Mouse (Mus musculus) lung, embryonic 15.5 days (tissue): ENCODE data around the gene Cdhr3. TPM values are rescaled to one million over a fixed set of nuclear protein-coding genes. Genes with fewer than 3 reads are reported as not detected.

Experiments used
- ATAC-seq: fragments of 200-750 bp; cut with Nextera tagmentation; 2 replicates; pipeline ENCODE4 v1.8.0; 2017; ENCODE audit warnings: moderate number of reproducible peaks, borderline replicate concordance; ENCODE audit not compliant: low FRiP score, low TSS enrichment; ENCODE audit errors: extremely low read depth
- H3K27ac ChIP-seq: fragments of 300-500 bp; sonication (generic); 2 replicates; pipeline ENCODE4 v1.5.1; 2015; ENCODE audit warnings: moderate library complexity, mild to moderate bottlenecking, inconsistent platforms
- H3K27me3 ChIP-seq: fragments of 300-500 bp; sonication (generic); 2 replicates; pipeline ENCODE4 v1.6.1; 2015; ENCODE audit warnings: inconsistent platforms
- H3K36me3 ChIP-seq: fragments of 300-500 bp; sonication (generic); 2 replicates; pipeline ENCODE4 v1.6.1; 2015; ENCODE audit warnings: inconsistent platforms
- H3K4me1 ChIP-seq: fragments of 300-500 bp; sonication (generic); 2 replicates; pipeline ENCODE4 v1.6.1; 2015; ENCODE audit warnings: inconsistent platforms
- H3K4me2 ChIP-seq: fragments of 300-500 bp; sonication (generic); 2 replicates; pipeline ENCODE4 v1.6.1; 2015; ENCODE audit warnings: inconsistent platforms, mild to moderate bottlenecking, moderate library complexity
- H3K4me3 ChIP-seq: fragments of 300-500 bp; sonication (generic); 2 replicates; pipeline ENCODE4 v1.5.1; 2015; ENCODE audit warnings: mild to moderate bottlenecking, inconsistent platforms
- H3K9ac ChIP-seq: fragments of 300-500 bp; sonication (generic); 2 replicates; pipeline ENCODE4 v1.6.1; 2015; ENCODE audit warnings: inconsistent platforms
- H3K9me3 ChIP-seq: fragments of 300-500 bp; sonication (generic); 2 replicates; pipeline ENCODE4 v1.6.1; 2016; ENCODE audit warnings: inconsistent platforms
- WGBS: fragments of 180-500 bp; shearing (Covaris S2); methylation state at CpG from one replicate; pipeline ENCODE4 v1.1.7; 2015; 5-methylcytosine and 5-hydroxymethylcytosine counted together
- polyA plus RNA-seq: library from polyadenylated mRNA; unstranded; fragments of >200 nt; fragmentation: Nextera tagmentation; extraction: Ambion mirVana; gene quantifications from 2 replicates; pipeline ENCODE4 v1.2.1, GENCODE M21; 2015

The Cdhr3 gene
- polyA plus RNA-seq, 1 experiment from 2014 or later: 0.44 TPM

GRCm38 (mm10) chr12:33048391-33048790 is 44.3 kb downstream of the Cdhr3 start:
- WGBS: 78% methylated on average over 3 of the region's 3 CpGs
- Histone ChIP-seq H3K4me3 (no peak overlapping the region), H3K27me3 (no peaks in the 10 kb centered on the region), H3K4me2 (no peak overlapping the region), H3K9me3 (no peaks in the 10 kb centered on the region), H3K27ac (no peak overlapping the region), H3K4me1 (peaks cover 13% of the 10 kb centered on the region), H3K9ac (no peak overlapping the region), H3K36me3 (no peaks in the 10 kb centered on the region)
- ATAC-seq: no peak

DNA sequence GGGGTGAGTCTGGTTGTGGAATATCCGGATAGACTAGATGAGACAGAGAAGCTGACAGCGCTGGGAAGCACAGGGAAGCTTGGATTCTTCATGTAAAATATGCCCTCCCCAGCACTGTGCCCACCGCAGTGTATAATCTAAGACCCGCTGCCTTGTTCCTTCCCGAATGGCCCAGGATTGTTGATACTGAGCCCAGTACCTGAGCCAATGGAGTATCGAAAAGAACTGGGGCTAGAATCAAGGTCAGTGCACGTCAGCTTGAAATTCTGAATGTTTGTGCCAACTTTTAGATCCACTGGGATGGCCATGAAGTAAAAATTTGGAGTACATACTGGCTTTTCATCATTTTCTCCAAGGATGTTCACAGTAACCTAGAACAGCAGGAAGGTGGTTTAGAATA is 46.2 kb downstream of the Cdhr3 start:
- WGBS: 81% methylated on average over 7 of the region's 7 CpGs
- Histone ChIP-seq H3K4me3 (no peak overlapping the region), H3K4me1 (peaks cover 13% of the 10 kb centered on the region), H3K4me2 (no peak overlapping the region), H3K36me3 (no peaks in the 10 kb centered on the region), H3K9ac (no peak overlapping the region), H3K9me3 (no peaks in the 10 kb centered on the region), H3K27me3 (no peaks in the 10 kb centered on the region), H3K27ac (no peak overlapping the region)
- no peak for ATAC-seq

GRCm38 (mm10) chr12:33045533-33046361 is 46.9 kb downstream of the Cdhr3 start:
- Histone ChIP-seq H3K4me2 (peak overlapping the region; percentile 34; the same call in 1 of the 2 replicates), H3K4me1 (peaks cover 13% of the 10 kb centered on the region), H3K27ac (no peak overlapping the region), H3K27me3 (no peaks in the 10 kb centered on the region), H3K36me3 (no peaks in the 10 kb centered on the region), H3K9ac (no peak overlapping the region), H3K4me3 (no peak overlapping the region), H3K9me3 (no peaks in the 10 kb centered on the region)
- ATAC-seq: no peak; the same call in 1 of the 2 replicates
- 45% methylated on average over 16 of the region's 16 CpGs for WGBS

GRCm38 (mm10) chr12:33041476-33041875 is 51.2 kb downstream of the Cdhr3 start:
- H3K4me2 ChIP-seq: no peak overlapping the region
- H3K4me1 ChIP-seq: peaks cover 13% of the 10 kb centered on the region
- WGBS: 75% methylated on average over 7 of the region's 7 CpGs
- no peak overlapping the region for H3K27ac ChIP-seq
- H3K9me3 ChIP-seq: no peaks in the 10 kb centered on the region
- no peak overlapping the region for H3K9ac ChIP-seq
- no peaks in the 10 kb centered on the region for H3K36me3 ChIP-seq
- H3K4me3 ChIP-seq: no peak overlapping the region
- ATAC-seq: no peak
- no peaks in the 10 kb centered on the region for H3K27me3 ChIP-seq

DNA sequence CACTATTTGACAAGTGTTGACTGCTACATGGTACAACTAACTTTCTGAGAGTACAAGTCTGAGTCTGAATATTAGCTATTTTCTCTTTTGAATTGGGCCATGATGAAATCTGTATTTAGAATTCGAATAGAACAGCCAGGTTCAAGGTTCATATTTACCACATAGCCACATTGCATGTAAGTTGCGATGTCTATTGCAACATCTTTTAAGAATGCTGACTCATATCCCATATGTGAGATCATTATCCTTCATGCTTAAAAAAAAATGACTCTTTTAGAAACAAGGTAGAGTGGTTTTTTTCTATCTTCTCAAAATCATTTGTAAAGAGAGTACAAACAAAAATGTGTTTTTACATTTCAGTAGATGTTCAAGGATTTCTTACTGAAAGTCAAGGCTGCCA is 51.9 kb downstream of the Cdhr3 start:
- no peak for ATAC-seq
- Histone ChIP-seq H3K27ac (no peak overlapping the region), H3K4me1 (peaks cover 12% of the 10 kb centered on the region), H3K9ac (no peak overlapping the region), H3K9me3 (no peaks in the 10 kb centered on the region), H3K36me3 (no peaks in the 10 kb centered on the region), H3K4me2 (no peak overlapping the region), H3K27me3 (no peaks in the 10 kb centered on the region), H3K4me3 (no peak overlapping the region)
- 70% methylated on average over 2 of the region's 2 CpGs for WGBS

GRCm38 (mm10) chr12:33038676-33039075 is 54.0 kb downstream of the Cdhr3 start:
- H3K36me3 ChIP-seq: no peaks in the 10 kb centered on the region
- ATAC-seq: no peak
- no peak overlapping the region for H3K4me3 ChIP-seq
- H3K9ac ChIP-seq: no peak overlapping the region
- H3K9me3 ChIP-seq: no peaks in the 10 kb centered on the region
- H3K27ac ChIP-seq: no peak overlapping the region
- H3K4me1 ChIP-seq: peaks cover 22% of the 10 kb centered on the region
- H3K27me3 ChIP-seq: no peaks in the 10 kb centered on the region
- H3K4me2 ChIP-seq: no peak overlapping the region

GRCm38 (mm10) chr12:33035719-33036521 is 56.8 kb downstream of the Cdhr3 start:
- 16% methylated on average over 21 of the region's 21 CpGs for WGBS
- Histone ChIP-seq H3K4me2 (peak overlapping the region; percentile 46), H3K4me1 (peaks cover 22% of the 10 kb centered on the region), H3K9me3 (no peaks in the 10 kb centered on the region), H3K27ac (peak overlapping the region; percentile 51), H3K9ac (no peak overlapping the region), H3K36me3 (no peaks in the 10 kb centered on the region), H3K27me3 (no peaks in the 10 kb centered on the region), H3K4me3 (peak overlapping the region; percentile 10; the same call in 1 of the 2 replicates)
- peak; percentile 55; the same call in 1 of the 2 replicates for ATAC-seq

GRCm38 (mm10) chr12:33035089-33035718 is 57.5 kb downstream of the Cdhr3 start:
- Histone ChIP-seq H3K4me1 (peaks cover 22% of the 10 kb centered on the region), H3K27me3 (no peaks in the 10 kb centered on the region), H3K27ac (peak overlapping the region; percentile 34), H3K36me3 (no peaks in the 10 kb centered on the region), H3K4me3 (no peak overlapping the region), H3K9ac (no peak overlapping the region), H3K9me3 (no peaks in the 10 kb centered on the region), H3K4me2 (peak overlapping the region; percentile 46)
- 27% methylated on average over 11 of the region's 11 CpGs for WGBS
- ATAC-seq: no peak

- Histone ChIP-seq H3K4me1 (peaks cover 22% of the 10 kb centered on the region), H3K9ac (no peak overlapping the region), H3K4me2 (no peak overlapping the region), H3K4me3 (no peak overlapping the region), H3K27me3 (no peaks in the 10 kb centered on the region), H3K9me3 (no peaks in the 10 kb centered on the region), H3K27ac (no peak overlapping the region), H3K36me3 (no peaks in the 10 kb centered on the region)
- 36% methylated on average over 12 of the region's 12 CpGs for WGBS
- no peak for ATAC-seq
Measured at GRCm38 (mm10) chr12:33034343-33035088, 58.2 kb downstream of the Cdhr3 start.

GRCm38 (mm10) chr12:33033221-33033620 is 59.5 kb downstream of the Cdhr3 start:
- Histone ChIP-seq H3K4me2 (no peak overlapping the region), H3K27ac (no peak overlapping the region), H3K27me3 (no peaks in the 10 kb centered on the region), H3K9me3 (no peaks in the 10 kb centered on the region), H3K36me3 (no peaks in the 10 kb centered on the region), H3K4me1 (peaks cover 24% of the 10 kb centered on the region), H3K9ac (no peak overlapping the region), H3K4me3 (no peak overlapping the region)
- no peak for ATAC-seq
- 26% methylated on average over 6 of the region's 6 CpGs for WGBS

DNA sequence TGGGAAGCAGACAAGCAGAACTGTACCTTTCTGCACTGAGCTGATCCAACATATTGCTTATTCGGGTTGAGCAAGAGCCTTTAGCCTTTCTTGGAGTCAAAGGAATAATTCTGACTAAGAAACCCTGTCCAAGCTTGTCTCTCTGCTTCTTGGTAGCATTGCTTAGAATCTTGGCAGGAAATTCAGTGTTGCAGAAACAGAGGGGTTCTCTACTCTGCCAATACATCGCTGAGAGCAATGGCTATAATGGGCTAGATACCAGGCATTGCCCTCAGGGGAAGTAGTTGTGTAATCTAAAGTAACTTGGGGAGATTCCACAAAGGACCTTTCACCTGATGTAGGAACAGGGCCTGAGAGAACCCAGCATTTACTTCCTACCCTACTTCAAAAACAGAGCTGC is 62.1 kb downstream of the Cdhr3 start:
- H3K9me3 ChIP-seq: no peaks in the 10 kb centered on the region
- H3K4me3 ChIP-seq: no peak overlapping the region
- no peaks in the 10 kb centered on the region for H3K27me3 ChIP-seq
- no peak for ATAC-seq
- H3K4me1 ChIP-seq: peaks cover 27% of the 10 kb centered on the region
- WGBS: 61% methylated on average over 2 of the region's 2 CpGs
- no peak overlapping the region for H3K27ac ChIP-seq
- no peak overlapping the region for H3K9ac ChIP-seq
- H3K4me2 ChIP-seq: no peak overlapping the region
- H3K36me3 ChIP-seq: no peaks in the 10 kb centered on the region
